Mouse (Mus musculus) MEL (cell line): ENCODE data around the gene Agbl1.

Experiments
- CTCF ChIP-seq, 3 experiments: IDR thresholded peaks in 2 of 3; conservative IDR thresholded peaks in 1 of 3; 2 replicates each; pipeline ENCODE4 v1.5.1; 2011 to 2012; ENCODE audit warnings: low read length in 3 of 3, low read depth in 2 of 3, mild to moderate bottlenecking in 2 of 3, improper control_type of control experiment in 1 of 3, inconsistent platforms in 1 of 3, mixed read lengths in 1 of 3, moderate library complexity in 1 of 3; ENCODE audit not compliant: control insufficient read depth in 1 of 3, insufficient read depth in 1 of 3, poor library complexity in 1 of 3, severe bottlenecking in 1 of 3
- EP300 ChIP-seq, 2 experiments: IDR thresholded peaks; 2 replicates each; pipeline ENCODE4 v1.6.1; 2011; ENCODE audit warnings: improper control_type of control experiment in 2 of 2, low read length in 2 of 2, low read depth in 1 of 2, mild to moderate bottlenecking in 1 of 2
- MAX ChIP-seq: IDR thresholded peaks from 2 replicates; pipeline ENCODE4 v1.6.1; 2011; ENCODE audit warnings: low read length, improper control_type of control experiment
- NELFE ChIP-seq: IDR thresholded peaks from 2 replicates; pipeline ENCODE4 v1.6.1; 2011; ENCODE audit warnings: low read depth, low read length, improper control_type of control experiment
- POLR2A ChIP-seq, 2 experiments: IDR thresholded peaks; 2 replicates each; pipeline ENCODE4 v1.6.1; 2011 to 2012; ENCODE audit warnings: low read length in 2 of 2, mild to moderate bottlenecking in 2 of 2, control low read depth in 1 of 2, improper control_type of control experiment in 1 of 2, low read depth in 1 of 2, moderate library complexity in 1 of 2; ENCODE audit not compliant: control insufficient read depth in 1 of 2, insufficient read depth in 1 of 2, poor library complexity in 1 of 2
- USF1 ChIP-seq: IDR thresholded peaks from 2 replicates; pipeline ENCODE4 v1.6.1; 2014; ENCODE audit warnings: low read depth, mild to moderate bottlenecking, inconsistent platforms, low read length, improper control_type of control experiment, moderate library complexity
- ZC3H11A ChIP-seq: IDR thresholded peaks from 2 replicates; pipeline ENCODE4 v1.6.1; 2012; ENCODE audit warnings: low read depth, mild to moderate bottlenecking, inconsistent platforms, low read length, improper control_type of control experiment
- ZKSCAN1 ChIP-seq: IDR thresholded peaks from 2 replicates; pipeline ENCODE4 v1.6.1; 2012; ENCODE audit warnings: low read depth, mild to moderate bottlenecking, inconsistent platforms, low read length, improper control_type of control experiment, moderate library complexity

- TF ChIP-seq CTCF (IDR thresholded peaks at IDR 0.05 in 2 of 3, conservative IDR thresholded peaks at IDR 0.05 in 1 of 3; ENCODE audit: control insufficient read depth in 1 of 3, insufficient read depth in 1 of 3, low read depth in 2 of 3, low read length in 3 of 3, poor library complexity in 1 of 3, severe bottlenecking in 1 of 3) = no peak
- no peak for TF ChIP-seq NELFE
- no peak for TF ChIP-seq POLR2A (IDR thresholded peaks at IDR 0.05; ENCODE audit: control insufficient read depth in 1 of 2, insufficient read depth in 1 of 2, low read depth in 1 of 2, low read length in 2 of 2, poor library complexity in 1 of 2)
- no peak for TF ChIP-seq ZC3H11A
- no peak for TF ChIP-seq MAX
- TF ChIP-seq EP300 (IDR thresholded peaks at IDR 0.05; ENCODE audit: low read depth in 1 of 2, low read length in 2 of 2) = no peak
- no peak for TF ChIP-seq ZKSCAN1
- no peak for TF ChIP-seq USF1
Measured at GRCm38 (mm10) chr7:76780446-76780845, 550.8 kb downstream of the Agbl1 start.
